Mouse (Mus musculus) ovary, adult 18-20 months (tissue): ENCODE data around the gene Cyp27b1.

Experiments used
- DNase-seq: peaks from one replicate; pipeline ENCODE4 v3.0.0; 2022; ENCODE audit warnings: low spot score, mixed read lengths

Cyp27b1 gene

DNA sequence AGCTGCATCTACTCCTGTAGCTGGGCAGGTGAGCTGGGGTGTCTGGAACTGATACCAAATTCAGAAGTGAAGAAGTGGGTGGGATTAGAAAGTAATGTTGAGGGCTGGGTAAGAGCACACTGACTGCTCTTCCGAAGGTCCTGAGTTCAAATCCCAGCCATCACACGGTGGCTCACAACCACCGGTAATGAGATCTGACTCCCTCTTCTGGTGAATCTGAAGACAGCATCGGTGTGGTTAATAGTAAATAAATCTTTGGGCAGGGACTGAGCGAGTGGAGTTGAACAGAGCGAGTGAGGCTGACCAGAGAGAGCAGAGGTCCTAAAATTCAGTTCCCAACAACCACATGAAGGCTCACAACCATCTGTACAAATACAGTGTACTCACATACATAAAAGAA, 37.6 kb downstream of the Cyp27b1 start:
- DNase-seq = no peak

DNA sequence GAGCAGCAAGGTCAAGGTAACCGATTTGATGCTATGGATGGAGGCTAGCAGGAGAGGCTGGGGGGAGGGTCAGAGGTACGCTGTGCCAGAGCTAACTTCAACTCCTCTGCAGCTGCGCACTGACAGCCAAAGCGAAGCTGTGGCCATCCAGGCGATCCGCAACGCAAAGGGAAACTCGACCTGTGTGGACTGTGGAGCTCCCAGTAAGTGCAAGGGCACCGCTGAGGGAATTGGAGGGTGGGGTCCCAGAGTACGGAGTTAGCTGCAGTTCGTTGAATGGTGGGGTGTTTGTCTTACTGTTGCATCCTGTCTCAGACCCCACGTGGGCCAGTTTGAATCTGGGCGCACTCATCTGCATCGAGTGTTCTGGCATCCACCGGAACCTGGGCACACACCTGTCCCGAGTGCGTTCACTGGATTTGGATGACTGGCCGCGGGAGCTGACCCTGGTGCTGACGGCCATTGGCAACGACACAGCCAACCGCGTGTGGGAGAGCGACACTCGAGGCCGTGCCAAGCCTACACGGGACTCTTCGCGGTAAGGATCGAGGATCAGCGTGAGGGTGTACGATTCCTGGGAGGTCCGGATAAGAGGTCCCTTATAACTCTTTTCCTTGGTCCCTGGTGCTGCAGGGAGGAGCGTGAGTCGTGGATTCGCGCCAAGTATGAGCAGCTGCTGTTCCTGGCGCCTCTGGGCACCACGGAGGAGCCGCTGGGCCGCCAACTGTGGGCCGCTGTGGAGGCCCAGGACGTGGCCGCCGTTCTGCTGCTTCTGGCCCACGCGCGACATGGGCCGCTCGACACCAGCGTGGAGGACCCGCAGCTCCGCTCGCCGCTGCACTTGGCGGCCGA, 42.7 kb downstream of the Cyp27b1 start:
- no peak for DNase-seq

DNA sequence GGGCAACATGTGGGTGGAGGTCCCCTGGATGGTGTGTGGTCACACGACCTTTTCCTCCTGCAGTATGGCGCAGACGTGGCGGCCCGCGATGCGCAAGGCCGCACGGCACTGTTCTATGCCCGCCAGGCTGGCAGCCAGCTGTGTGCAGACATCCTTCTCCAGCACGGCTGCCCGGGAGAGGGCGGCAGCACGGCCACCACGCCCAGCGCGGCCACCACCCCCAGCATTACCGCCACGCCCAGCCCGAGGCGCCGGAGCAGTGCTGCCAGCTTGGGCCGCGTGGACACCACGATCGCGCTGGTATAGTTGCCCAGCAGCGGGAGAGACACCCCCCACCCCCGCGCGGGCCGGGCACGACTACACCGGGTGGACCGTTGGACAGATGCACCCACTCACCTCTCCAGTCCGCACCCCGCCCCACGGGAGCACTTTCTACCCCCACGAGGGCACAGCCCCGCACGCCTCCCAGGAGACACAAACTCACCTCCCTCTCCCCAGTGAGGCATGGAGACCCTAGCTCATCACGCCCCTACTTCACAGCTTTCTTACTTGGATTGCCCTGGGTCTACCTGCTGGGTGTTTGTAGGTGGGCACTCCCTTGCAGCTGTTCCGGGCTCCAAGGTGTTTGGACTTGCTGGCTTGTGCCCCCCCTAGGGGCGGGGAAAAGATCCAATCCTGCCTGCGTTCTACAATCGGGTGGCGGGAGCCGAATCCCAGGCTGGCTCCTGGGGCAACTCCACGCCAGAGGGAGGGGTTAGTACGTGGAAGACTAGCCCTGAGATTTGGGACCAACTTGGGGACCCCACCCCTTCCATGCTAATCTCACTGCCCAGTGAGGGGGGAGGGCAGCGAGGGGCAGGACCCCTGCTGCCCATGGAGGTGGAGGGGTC, 43.7 kb downstream of the Cyp27b1 start:
- peak; percentile 51 for DNase-seq

DNA sequence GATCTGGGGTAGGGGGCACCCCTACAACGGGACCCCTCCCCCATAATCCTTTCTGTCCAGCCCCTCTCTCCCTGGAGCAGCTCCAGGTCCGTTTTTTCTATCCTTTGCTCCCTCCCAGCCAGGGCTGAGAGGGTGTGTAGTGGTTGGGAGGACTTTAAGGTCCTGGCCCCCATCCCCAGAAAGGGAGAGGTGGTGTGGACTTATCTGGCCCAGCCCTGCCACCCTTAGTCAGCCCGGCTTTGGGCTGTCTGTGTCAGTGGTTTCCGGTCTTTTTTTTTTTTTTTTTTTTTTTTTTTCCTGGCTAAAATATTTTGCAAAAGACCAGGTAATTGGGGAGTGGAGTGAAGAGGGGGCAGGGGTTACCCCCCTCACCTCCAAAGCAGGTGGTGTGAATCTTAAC, 44.7 kb downstream of the Cyp27b1 start:
- DNase-seq = no peak

- DNase-seq = peak; percentile 45
Observed at GRCm38 (mm10) chr10:127094382-127094802, 46.3 kb downstream of the Cyp27b1 start.

DNA sequence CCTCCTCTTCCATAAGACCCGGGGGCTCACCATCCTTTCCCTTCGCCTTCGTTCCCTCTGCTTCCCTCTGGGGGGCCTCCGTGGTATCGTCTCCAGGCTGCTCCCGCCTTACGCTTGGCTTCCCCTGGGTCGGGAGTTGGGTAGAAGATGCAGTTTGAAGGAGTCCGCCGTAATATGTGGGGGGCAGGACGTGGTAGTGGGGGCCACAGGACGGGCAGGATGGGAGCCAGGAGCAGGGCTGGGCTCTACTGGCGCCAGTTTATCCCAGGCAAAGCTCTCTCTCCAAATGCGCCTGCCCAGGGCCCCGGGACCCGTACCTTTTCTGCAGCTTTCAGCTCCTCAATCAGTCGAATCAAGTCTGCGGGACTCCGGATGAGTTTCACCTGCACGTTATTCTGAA, 50.5 kb downstream of the Cyp27b1 start:
- no peak for DNase-seq

DNA sequence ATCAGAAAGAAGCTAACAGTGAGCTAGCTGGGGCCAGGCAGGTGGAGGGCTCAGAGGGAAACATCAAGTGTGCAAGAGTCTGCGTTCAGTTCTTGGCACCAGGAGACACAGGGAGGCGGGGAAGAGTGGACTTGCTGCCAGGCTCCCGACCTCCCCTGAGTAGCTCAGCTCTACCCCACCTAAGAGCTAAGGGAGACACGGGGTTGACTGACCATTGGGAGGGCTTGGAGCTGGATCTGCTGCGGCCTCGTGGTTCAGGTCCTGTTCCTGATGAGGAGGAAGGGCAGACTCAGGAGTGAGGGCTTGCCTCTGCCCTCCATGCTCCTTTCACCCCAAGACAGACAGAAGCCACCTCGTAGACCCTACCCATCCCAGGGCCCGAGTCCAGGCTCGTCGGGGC, 51.1 kb downstream of the Cyp27b1 start:
- DNase-seq = no peak

- DNase-seq = no peak
Observed at GRCm38 (mm10) chr10:127099868-127100267, 51.8 kb downstream of the Cyp27b1 start.

- DNase-seq = no peak
Observed at GRCm38 (mm10) chr10:127100414-127100813, 52.4 kb downstream of the Cyp27b1 start.

- DNase-seq = no peak
Observed at GRCm38 (mm10) chr10:127101151-127101550, 53.1 kb downstream of the Cyp27b1 start.
